Mouse (Mus musculus) hindbrain, postnatal 0 days (tissue): ENCODE results near the gene Syn2. TPM values are rescaled to one million over a fixed set of nuclear protein-coding genes. Genes with fewer than 3 reads are reported as not detected.

Source experiments
- ATAC-seq: fragments of 200-750 bp; cut with Nextera tagmentation; 2 replicates; pipeline ENCODE4 v1.8.0; 2017; ENCODE audit warnings: mild to moderate bottlenecking, moderate TSS enrichment, moderate library complexity
- DNase-seq: peaks from one replicate; pipeline ENCODE4 v3.0.0-alpha.2; 2015; ENCODE audit warnings: low spot score
- H3K27ac ChIP-seq: fragments of 300-500 bp; sonication (generic); 2 replicates; pipeline ENCODE4 v1.5.1; 2014; ENCODE audit warnings: mild to moderate bottlenecking
- H3K27me3 ChIP-seq: fragments of 300-500 bp; sonication (generic); 2 replicates; pipeline ENCODE4 v1.6.1; 2014; ENCODE audit warnings: low read length, mixed read lengths; ENCODE audit not compliant: insufficient read depth
- H3K36me3 ChIP-seq: fragments of 300-500 bp; sonication (generic); 2 replicates; pipeline ENCODE4 v1.6.1; 2014; ENCODE audit warnings: low read length, mixed read lengths; ENCODE audit not compliant: insufficient read depth
- H3K4me1 ChIP-seq: fragments of 300-500 bp; sonication (generic); 2 replicates; pipeline ENCODE4 v1.6.1; 2014; ENCODE audit warnings: antibody characterized with exemption, low read length, mixed read lengths; ENCODE audit not compliant: insufficient read depth
- H3K4me2 ChIP-seq: fragments of 300-500 bp; sonication (generic); 2 replicates; pipeline ENCODE4 v1.6.1; 2014; ENCODE audit warnings: low read depth, mild to moderate bottlenecking, low read length, moderate library complexity, mixed read lengths
- H3K4me3 ChIP-seq: fragments of 300-500 bp; sonication (generic); 2 replicates; pipeline ENCODE4 v1.5.1; 2014; ENCODE audit warnings: low read length
- H3K9ac ChIP-seq: fragments of 300-500 bp; sonication (generic); replicated peaks from 2 replicates; pipeline ENCODE4 v1.6.1; 2014; ENCODE audit warnings: mild to moderate bottlenecking, low read length, moderate library complexity, mixed read lengths
- H3K9me3 ChIP-seq: fragments of 300-500 bp; sonication (generic); 2 replicates; pipeline ENCODE4 v1.6.1; 2016; ENCODE audit warnings: low read length, mixed read lengths
- CTCF ChIP-seq: IDR thresholded peaks from 2 replicates; pipeline ENCODE4 v1.5.1; 2016; ENCODE audit warnings: antibody characterized with exemption, control low read depth, low read depth
- WGBS: fragments of 180-500 bp; shearing (Covaris S2); extraction: QIAGEN DNeasy Blood & Tissue Kit; methylation state at CpG from one replicate; pipeline ENCODE4 v1.1.7; 2014; 5-methylcytosine and 5-hydroxymethylcytosine counted together
- polyA plus RNA-seq: library from polyadenylated mRNA; unstranded; fragments of >200 nt; fragmentation: Nextera tagmentation; extraction: Ambion mirVana; gene quantifications from 2 replicates; pipeline ENCODE4 v1.2.1, GENCODE M21; 2015
- total RNA-seq: library from RNA; depleted of rRNA; stranded (reverse); fragments of >200 nt; gene quantifications from 2 replicates; pipeline ENCODE4 v1.2.3, GENCODE M21; 2014

The Syn2 gene
- total and polyA plus RNA-seq, 2 experiments from 2014 or later: 94.7 to 129 TPM

GRCm38 (mm10) chr6:115271326-115271725 lies 136.6 kb downstream of the Syn2 start:
- H3K27me3 ChIP-seq: no peaks in the 10 kb centered on the region
- H3K27ac ChIP-seq: no peak overlapping the region
- peaks cover 31% of the 10 kb centered on the region for H3K36me3 ChIP-seq
- no peaks in the 10 kb centered on the region for H3K9me3 ChIP-seq
- TF ChIP-seq CTCF: no peak
- ATAC-seq (no peak), DNase-seq (no peak)
- WGBS: 60% methylated on average over 3 of the region's 3 CpGs
- no peak overlapping the region for H3K9ac ChIP-seq
- no peak overlapping the region for H3K4me3 ChIP-seq
- H3K4me1 ChIP-seq: no peaks in the 10 kb centered on the region
- H3K4me2 ChIP-seq: no peak overlapping the region

- DNase-seq: peak; percentile 62
- Histone ChIP-seq H3K27ac (no peak overlapping the region), H3K9ac (no peak overlapping the region), H3K36me3 (peaks cover 30% of the 10 kb centered on the region), H3K4me2 (no peak overlapping the region), H3K9me3 (no peaks in the 10 kb centered on the region), H3K27me3 (no peaks in the 10 kb centered on the region), H3K4me1 (no peaks in the 10 kb centered on the region), H3K4me3 (no peak overlapping the region)
- no peak for ATAC-seq
- WGBS: 23% methylated on average over 4 of the region's 4 CpGs
- TF ChIP-seq CTCF: no peak
These were observed 137.2 kb downstream of the Syn2 start for GRCm38 (mm10) chr6:115271866-115272271.

GRCm38 (mm10) chr6:115273346-115273745 lies 138.6 kb downstream of the Syn2 start:
- whole genome bisulfite sequencing: 83% methylated on average over 10 of the region's 10 CpGs
- Histone ChIP-seq H3K4me1 (no peaks in the 10 kb centered on the region), H3K4me2 (no peak overlapping the region), H3K9ac (no peak overlapping the region), H3K27ac (no peak overlapping the region), H3K36me3 (peaks cover 27% of the 10 kb centered on the region), H3K4me3 (no peak overlapping the region), H3K9me3 (no peaks in the 10 kb centered on the region), H3K27me3 (no peaks in the 10 kb centered on the region)
- no peak for TF ChIP-seq CTCF
- ATAC-seq (no peak), DNase-seq (no peak)

GRCm38 (mm10) chr6:115274705-115275104 lies 140.0 kb downstream of the Syn2 start:
- H3K27me3 ChIP-seq: no peaks in the 10 kb centered on the region
- peaks cover 28% of the 10 kb centered on the region for H3K36me3 ChIP-seq
- no peaks in the 10 kb centered on the region for H3K9me3 ChIP-seq
- H3K4me3 ChIP-seq: no peak overlapping the region
- no peak overlapping the region for H3K4me2 ChIP-seq
- ATAC-seq (no peak), DNase-seq (no peak)
- TF ChIP-seq CTCF: no peak
- H3K9ac ChIP-seq: no peak overlapping the region
- no peak overlapping the region for H3K27ac ChIP-seq
- WGBS: 72% methylated on average over 9 of the region's 9 CpGs
- no peaks in the 10 kb centered on the region for H3K4me1 ChIP-seq

GRCm38 (mm10) chr6:115275116-115275815 lies 140.6 kb downstream of the Syn2 start:
- H3K4me1 ChIP-seq: no peaks in the 10 kb centered on the region
- H3K4me2 ChIP-seq: no peak overlapping the region
- no peaks in the 10 kb centered on the region for H3K27me3 ChIP-seq
- WGBS: 91% methylated on average over 10 of the region's 10 CpGs
- ATAC-seq: no peak
- H3K27ac ChIP-seq: no peak overlapping the region
- no peak overlapping the region for H3K9ac ChIP-seq
- peaks cover 28% of the 10 kb centered on the region for H3K36me3 ChIP-seq
- H3K9me3 ChIP-seq: no peaks in the 10 kb centered on the region
- no peak for DNase-seq
- TF ChIP-seq CTCF: no peak
- no peak overlapping the region for H3K4me3 ChIP-seq

- TF ChIP-seq CTCF: no peak
- ATAC-seq (no peak), DNase-seq (no peak)
- WGBS: 74% methylated on average over 8 of the region's 8 CpGs
- no peaks in the 10 kb centered on the region for H3K4me1 ChIP-seq
- H3K36me3 ChIP-seq: peaks cover 34% of the 10 kb centered on the region; the same call in 1 of the 2 replicates
- H3K27me3 ChIP-seq: no peaks in the 10 kb centered on the region
- no peak overlapping the region for H3K27ac ChIP-seq
- no peak overlapping the region for H3K9ac ChIP-seq
- H3K4me3 ChIP-seq: no peak overlapping the region
- no peaks in the 10 kb centered on the region for H3K9me3 ChIP-seq
- no peak overlapping the region for H3K4me2 ChIP-seq
These were observed 143.4 kb downstream of the Syn2 start for GRCm38 (mm10) chr6:115278086-115278485.

- 71% methylated on average over 2 of the region's 2 CpGs for WGBS
- TF ChIP-seq CTCF: no peak
- Histone ChIP-seq H3K4me3 (no peak overlapping the region), H3K36me3 (peaks cover 20% of the 10 kb centered on the region; the same call in 1 of the 2 replicates), H3K4me2 (no peak overlapping the region), H3K9ac (no peak overlapping the region), H3K9me3 (no peaks in the 10 kb centered on the region), H3K27me3 (no peaks in the 10 kb centered on the region), H3K4me1 (no peaks in the 10 kb centered on the region), H3K27ac (no peak overlapping the region)
- ATAC-seq (no peak), DNase-seq (no peak)
These were observed 144.9 kb downstream of the Syn2 start for GRCm38 (mm10) chr6:115279639-115280038.
